Mouse (Mus musculus) ovary, adult 10 weeks (tissue): Measurements from ENCODE around the gene Gm9837. TPM values are rescaled to one million over a fixed set of nuclear protein-coding genes. Genes with fewer than 3 reads are reported as not detected.

Experiments used
- polyA plus RNA-seq: library from polyadenylated mRNA; stranded (reverse); fragments of 350-450 nt; fragmentation: Illumina TruSeq; extraction: RNeasy Lipid Tissue Mini Kit (QIAGEN cat#74804); gene quantifications from one replicate; pipeline ENCODE4 v1.2.3, GENCODE M21; 2014

Gene Gm9837
- polyA plus RNA-seq = not detected

DNA sequence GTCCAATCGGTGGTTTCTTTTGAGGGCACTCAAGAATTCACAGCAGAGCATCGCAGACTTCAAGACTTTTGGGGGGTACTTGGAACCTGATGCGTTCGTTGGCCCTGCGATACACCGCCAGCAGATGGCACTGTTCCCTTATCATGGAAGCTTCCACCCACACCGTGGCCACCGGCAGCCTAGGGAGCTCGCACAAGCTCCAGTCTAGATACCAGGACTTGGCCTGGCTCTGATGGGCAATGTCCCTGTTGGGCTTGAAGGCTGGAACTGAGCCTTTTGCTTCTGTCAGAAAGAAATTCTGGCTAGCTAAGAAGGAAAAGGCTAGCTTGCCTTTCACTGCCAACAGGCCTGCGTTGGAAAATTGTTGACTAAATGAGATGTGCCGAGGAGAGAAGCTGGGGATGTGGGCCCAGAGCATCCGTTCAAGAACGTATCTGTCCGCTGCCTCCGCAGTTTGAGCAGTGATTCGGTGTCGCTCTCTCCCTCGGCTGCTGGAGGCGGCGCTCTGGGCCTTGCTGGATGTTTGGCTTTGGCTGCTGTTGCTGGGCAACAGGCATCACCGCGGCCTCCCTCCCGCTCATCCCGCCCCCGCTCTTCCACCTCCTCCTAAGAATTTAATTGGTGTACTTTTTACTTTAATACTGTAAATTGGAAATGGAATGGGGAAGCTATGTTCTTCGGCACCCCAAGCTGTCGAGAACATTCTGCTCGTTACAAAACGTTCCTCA, at the start of gene Gm9837:
TSS of gene Gm9837 (minus strand) at position 512 of the 728 bp plus-strand sequence.

DNA sequence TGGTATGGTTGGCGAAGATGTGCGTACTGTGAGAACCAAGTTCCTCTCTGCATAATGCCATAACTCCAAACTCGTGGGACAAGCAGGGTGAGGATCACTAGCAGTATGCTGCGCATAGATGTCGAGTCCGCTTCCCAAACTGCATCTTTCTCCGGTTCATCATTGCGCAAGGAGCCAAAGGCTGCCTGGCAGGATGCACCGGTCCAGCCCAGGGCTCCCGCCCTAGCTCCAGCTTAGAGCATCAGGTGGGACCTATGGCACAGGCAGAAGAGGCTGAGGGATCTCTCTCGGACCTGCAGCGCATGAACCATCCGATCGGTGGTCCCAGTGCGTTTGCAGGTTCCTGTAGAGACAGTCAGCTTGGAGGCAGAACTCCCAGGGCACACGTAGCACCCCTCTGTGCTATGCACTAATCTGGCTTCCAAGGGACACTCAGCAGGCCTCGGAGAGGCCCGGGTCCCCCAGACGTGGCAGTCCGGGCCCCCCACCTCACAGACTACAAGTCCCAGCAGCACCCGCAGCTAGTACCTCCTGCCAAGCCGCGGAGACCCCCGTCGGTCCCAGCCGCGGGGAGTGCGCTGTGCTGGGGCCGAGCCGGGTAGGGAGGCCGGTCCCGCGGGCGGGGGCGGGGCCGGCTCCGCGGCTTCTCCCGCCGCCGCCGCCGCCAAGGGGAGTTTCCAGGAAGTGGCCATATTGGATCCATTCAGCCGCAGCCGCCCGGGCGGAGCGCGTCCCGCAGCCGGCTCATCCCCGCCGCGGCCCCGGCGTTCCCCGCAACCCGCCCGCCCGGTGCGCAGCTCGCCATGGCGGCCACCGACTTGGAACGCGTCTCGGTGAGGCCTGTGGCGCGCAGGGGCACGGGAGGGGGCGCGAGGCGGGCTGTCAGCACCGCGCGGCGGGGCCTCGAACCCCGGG, 49.2 kb upstream of the Gm9837 start, which contains the start of gene Sept8:
TSS of gene Sept8 (plus strand) at position 51 of the 915 bp plus-strand sequence.

DNA sequence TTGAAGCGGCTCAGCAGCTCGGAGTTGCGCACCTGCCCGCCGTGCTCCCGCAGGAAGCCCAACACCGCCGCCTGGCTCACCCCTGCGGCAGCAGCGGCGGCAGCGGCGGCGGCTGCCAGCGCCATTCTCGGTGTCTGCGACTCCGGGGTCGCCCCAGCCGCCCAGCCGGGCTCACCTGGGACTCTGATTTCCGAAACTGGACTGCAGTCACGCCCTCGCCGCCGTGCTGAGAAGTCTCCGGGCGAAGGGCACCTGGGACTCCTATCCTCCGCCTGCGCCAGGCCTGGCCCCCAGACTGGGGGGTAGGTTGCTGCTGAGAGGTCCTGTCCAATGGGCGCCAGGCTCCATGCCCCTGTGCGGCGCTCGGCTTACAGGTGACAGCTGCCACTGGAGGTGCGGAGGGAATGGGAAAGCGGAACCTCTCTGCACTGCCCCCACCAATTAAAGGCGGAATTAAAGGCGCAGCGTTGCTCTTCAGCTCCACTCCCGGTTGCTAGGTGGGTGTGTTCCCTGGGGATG, 9.6 kb upstream of the Gm9837 start, which contains the start of the genes Gm9945 and Sowaha:
TSS of gene Gm9945 (plus strand) at position 384 of the 519 bp plus-strand sequence.
TSS of gene Sowaha (minus strand) at position 492 of the 519 bp plus-strand sequence.

DNA sequence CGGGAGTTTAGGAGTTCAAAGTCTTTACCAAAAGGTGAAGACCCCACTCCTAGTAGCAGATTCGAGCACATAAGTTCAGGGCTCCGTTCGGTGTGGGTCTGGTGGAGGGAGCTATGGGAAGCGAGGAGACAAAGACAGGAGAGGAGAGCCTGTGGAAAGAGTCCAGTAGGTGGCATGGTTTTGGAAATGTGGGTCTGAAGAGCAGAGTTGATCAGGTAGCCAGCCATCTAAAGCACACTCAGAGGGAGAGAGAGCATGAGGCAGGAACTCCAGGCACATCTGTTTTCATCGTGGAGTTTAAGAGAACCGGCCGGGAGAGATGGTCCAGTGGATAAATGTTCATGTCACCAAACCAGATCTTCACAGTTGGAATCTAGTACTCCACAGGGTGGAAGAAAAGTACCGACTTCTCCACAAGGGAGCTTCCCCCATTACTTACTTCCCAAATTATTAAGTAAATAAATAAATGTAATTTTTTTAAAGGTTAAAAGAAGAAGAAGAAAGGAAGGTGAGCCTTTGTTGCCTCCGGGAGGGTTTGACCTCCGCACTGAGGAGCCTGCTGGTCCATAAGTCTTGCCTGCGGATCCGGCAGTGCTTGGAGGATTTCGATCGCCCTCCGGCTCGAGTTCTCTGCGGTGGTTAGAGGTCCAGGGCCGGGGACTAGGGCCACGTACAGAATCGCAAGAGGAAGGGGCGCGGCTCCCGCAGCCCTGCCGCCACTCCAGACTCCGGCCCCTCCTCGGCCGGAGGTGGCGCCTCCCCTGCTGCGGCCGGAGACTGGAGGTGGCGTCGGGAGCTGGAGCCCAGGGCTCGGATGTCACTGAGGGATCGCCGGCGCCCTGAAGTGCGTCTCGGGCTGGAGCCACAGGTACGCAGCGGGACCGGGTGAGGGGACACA, 13.6 kb downstream of the Gm9837 start, which contains the start of the genes Gm10447 and Shroom1:
TSS of gene Gm10447 (minus strand) at position 637 of the 898 bp plus-strand sequence.
TSS of gene Shroom1 (plus strand) at position 732 of the 898 bp plus-strand sequence.

DNA sequence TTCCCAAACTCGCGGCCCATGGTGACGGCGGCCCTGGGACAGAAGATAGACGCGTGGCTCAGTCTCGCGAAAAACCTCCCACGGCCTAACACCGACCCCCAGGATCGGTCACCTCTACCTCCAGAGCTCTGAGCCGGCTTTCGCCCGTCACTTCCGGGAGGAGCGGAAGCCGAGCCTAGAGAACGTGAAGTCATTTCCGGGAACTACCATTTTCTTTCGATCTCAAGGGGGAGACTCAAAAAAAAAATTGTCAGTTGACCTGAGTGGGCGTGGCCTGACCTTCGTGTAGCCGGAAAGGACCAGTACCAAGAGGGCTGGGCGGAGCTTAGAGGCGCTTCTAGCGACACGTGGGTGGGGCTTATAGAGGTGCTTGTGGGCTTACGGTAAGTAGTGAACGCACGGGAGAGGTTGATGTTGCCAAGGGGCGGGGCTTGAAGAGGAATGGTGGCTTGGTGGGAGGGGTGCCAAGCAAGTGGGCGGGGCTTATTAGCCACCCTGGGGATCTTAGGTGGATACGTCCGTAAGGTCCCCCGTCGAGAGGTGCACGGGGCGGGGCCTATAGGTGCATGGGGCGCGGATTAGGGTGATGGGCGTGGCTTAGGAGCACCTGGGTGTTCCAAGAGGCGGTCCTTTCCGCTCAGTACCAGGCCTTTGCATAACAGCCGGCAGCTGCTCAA, 39.5 kb downstream of the Gm9837 start, which contains the start of the genes Uqcrq and Gdf9:
TSS of gene Uqcrq (minus strand) at position 162 of the 677 bp plus-strand sequence.
TSS of gene Gdf9 (plus strand) at position 354 of the 677 bp plus-strand sequence.

DNA sequence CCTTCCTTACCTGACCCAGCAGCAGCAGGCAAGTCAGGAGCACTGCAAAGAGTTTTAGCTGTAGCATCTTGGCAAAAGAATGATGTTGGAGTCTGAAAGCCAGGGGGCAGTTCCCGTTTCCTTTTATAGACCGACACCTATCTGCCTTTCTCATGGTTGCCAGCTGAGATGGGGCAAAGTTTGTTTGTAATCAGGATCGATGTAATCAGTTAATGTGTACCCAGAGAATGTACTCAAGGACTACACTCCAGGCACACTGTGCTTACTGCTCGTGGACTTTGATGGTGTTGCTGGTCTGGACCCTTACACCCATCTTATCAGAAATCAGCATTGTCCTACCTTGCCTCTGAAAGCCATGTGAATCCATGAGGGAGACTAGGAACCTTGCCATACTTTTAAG, 47.2 kb downstream of the Gm9837 start, which contains the start of gene Leap2:
TSS of gene Leap2 (minus strand) at position 135 of the 400 bp plus-strand sequence.

Other genes with a start within 250 kb of the Gm9837 start
- 905 TPM for gene Hspa4, start 170.0 kb downstream of the Gm9837 start, polyA plus RNA-seq
- 66.5 TPM for gene Zcchc10, start 145.8 kb downstream of the Gm9837 start, polyA plus RNA-seq
- gene Aff4, start 119.6 kb downstream of the Gm9837 start, polyA plus RNA-seq = 457 TPM
- not detected for gene Leap2, start 47.3 kb downstream of the Gm9837 start, polyA plus RNA-seq
- 15.5 TPM for gene Uqcrq, start 39.6 kb downstream of the Gm9837 start, polyA plus RNA-seq
- 29.0 TPM for gene Gdf9, start 39.5 kb downstream of the Gm9837 start, polyA plus RNA-seq
- gene Gm10447, start 13.4 kb downstream of the Gm9837 start, polyA plus RNA-seq = not detected
- 0.26 TPM for gene Shroom1, start 13.3 kb downstream of the Gm9837 start, polyA plus RNA-seq
- not detected for gene Gm9945, start 9.7 kb upstream of the Gm9837 start, polyA plus RNA-seq
- 2.1 TPM for gene Sowaha, start 9.8 kb upstream of the Gm9837 start, polyA plus RNA-seq
- gene Sept8, start 48.8 kb upstream of the Gm9837 start, polyA plus RNA-seq = 29.7 TPM
- 44.1 TPM for gene Kif3a, start 96.9 kb upstream of the Gm9837 start, polyA plus RNA-seq
- gene Il4, start 148.2 kb upstream of the Gm9837 start, polyA plus RNA-seq = not detected
- gene Il13, start 164.2 kb upstream of the Gm9837 start, polyA plus RNA-seq = not detected
- gene Rad50, start 236.8 kb upstream of the Gm9837 start, polyA plus RNA-seq = 71.6 TPM